Mouse (Mus musculus) cerebellum, adult 11-12 months (tissue): ENCODE data around the gene Inmt.

Experiments used
- DNase-seq: peaks from one replicate; pipeline ENCODE4 v3.0.0; 2022

Gene Inmt

DNA sequence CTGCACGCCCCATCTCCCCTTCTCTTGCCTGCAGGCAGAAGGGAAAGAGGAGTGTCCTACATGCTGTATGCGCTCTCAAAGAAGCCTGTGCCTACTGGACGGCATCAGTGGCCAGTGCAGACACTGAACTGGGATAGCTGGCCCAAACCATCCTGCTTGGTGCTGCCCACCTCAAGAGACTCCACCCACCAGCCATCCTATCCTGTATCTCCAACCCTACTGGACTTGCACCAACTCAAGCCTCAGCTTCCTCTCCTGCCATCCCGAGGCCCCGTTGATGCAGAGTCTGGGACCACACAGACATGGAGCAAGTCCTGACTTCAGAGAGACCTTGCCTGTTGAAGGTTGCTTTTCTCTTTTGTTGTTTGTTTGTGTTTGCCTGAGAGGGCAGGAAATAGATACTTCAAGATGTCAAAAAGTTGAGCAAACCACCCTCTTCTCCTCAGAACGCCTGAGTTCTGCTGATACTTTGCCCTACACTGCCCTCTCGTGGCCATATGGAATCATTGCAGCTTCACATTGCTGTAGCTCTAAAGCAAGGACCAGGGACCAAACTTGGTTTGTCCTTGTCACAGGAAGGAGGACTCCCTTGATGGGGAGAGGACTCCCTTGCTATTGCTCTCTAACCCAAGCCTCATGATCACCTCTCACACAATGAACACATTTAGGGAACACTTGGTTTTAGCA, 7.9 kb downstream of the Inmt start:
- peak; percentile 41 for DNase-seq

DNA sequence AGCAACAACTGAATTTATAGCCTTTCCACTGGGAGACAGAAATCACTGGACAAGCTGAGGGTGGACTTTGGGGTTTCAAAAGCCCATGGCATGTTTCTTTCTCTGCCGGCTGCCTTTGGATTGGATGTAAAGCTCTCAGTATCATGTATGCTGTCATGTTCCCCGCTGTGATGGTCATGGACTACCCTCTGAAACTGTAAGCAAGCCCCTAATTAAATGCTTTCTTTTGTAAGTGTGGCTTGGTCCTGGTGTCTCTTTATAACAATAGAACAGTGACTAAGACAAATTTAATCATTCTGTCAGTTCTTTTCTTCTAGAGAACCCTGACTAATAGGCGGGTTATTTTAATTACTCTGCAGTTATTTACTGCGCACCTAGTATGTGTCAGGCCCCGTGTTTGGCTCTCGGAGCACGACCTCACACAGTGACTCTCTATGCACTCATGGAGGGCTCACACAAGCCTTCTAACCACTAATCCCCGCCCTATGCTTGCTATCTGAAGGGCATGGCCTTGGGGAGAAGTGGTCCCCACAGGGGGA, 11.7 kb downstream of the Inmt start:
- DNase-seq, result no peak

DNA sequence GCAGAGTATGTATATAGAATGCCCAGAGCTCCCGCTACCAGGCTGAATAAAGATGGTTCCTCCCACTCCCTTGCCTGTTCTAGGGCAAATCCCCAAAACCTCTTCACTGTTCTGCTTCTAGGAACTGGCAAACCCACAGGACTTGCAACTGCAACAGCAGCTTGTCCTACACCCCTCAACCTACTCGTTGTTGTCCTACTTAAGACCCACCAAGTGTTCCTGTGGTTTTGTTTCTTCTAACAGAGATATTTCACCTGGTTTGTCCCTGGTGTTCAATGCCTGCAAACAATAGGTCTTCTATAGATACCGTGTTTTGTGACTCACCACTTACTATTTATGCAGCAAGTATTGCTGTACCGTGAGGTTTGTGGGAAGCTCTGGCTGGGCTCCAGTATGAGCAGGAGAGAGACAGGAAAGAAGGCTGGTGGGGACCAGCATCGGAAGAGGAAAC, 13.5 kb downstream of the Inmt start:
- DNase-seq, result no peak

DNA sequence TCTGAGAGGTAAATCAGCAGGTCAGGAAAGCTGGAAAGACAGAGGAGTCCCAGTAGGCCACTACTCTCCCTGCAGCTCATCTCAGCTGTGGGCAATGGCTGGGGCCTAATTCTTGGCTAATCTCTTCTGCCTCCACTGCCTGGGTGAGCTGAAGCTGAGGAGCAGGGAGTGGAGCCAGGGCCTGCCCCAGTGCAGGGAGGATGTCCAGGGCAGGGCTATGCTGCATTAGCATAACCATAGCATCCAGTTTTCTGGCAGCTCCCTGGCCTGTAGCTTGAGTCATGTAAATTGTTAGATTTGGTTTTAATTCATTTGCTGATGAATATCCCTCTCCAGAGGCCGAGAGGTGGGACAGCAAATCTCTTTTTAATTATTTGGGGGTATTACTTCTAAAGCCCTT, 15.6 kb downstream of the Inmt start:
- no peak for DNase-seq

DNA sequence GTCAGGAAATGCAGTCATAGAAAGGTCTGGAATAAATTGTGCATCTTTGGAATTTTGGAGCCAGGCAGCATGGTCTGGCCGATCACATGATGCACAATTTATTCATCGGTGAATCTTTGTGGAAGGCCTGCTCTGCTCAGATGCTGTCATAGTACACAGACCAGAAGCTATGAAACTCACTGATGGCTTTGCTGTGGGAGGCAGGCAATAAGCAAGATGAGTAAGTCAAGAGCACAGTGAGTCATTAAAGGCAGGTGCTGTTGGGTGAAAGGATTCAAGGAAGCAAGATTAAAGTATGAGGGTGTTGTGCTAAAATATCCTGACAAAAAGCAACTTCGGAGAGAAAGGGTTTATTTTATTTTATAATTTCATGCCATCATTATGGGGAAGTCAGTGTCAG, 22.6 kb downstream of the Inmt start:
- no peak for DNase-seq

DNA sequence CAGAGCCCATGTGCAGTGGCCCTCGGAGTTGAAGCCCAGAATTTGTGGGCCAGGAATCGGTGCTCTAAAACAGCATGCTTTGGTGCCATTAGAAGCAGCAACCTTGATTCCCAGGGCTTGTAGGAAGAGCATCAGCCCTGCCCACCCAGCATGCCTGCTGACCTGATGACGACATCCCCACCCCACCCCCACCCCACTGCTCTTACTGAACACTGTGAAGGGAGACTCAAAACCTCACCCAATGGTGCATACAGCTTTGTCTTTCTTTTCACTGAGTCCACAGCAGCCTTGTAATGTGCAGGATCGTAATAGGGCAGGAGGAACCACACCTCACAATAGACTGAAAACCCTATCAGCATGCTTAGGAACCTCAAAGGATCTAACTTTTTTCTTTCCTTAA, 28.7 kb downstream of the Inmt start:
- no peak for DNase-seq

DNA sequence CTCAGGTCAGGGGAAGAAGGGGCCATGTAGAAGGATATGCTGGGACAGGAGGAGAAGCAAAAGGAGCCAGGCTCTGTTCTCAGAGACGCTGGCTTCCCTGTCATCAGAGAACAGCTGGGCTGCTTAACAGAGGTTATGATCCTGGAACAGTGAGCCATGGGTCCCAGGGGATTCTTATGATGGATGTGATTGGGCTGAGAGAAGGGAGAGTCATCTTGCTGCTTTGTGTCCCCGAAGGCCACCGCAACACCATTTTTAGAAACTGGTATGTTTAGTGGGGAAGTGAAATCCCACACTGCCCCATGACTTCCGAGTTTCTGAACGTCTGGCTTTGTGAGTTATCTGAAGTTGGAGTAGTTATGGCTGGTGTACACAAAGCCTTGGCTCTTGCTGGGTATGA, 29.6 kb downstream of the Inmt start:
- no peak for DNase-seq

DNA sequence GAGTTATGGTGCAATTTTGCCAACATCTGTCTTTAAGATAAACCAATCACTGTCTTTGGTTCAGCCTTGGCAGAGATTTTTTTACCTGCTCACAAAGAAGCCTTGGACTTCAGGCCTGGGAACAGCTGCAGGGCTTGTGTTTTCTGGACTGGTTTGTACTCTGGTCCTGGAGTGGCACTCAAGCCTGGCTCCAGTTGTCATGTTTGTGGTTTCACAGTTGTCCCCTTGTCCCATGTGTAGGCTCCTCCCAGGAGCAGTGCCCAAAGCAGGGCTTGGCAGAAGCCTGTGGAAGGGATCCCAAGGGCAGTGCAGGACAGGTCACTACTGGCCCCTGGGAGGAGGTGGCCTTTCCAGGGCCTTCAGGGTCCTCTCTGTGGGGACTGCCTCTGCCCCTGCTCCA, 36.5 kb downstream of the Inmt start:
- no peak for DNase-seq

DNA sequence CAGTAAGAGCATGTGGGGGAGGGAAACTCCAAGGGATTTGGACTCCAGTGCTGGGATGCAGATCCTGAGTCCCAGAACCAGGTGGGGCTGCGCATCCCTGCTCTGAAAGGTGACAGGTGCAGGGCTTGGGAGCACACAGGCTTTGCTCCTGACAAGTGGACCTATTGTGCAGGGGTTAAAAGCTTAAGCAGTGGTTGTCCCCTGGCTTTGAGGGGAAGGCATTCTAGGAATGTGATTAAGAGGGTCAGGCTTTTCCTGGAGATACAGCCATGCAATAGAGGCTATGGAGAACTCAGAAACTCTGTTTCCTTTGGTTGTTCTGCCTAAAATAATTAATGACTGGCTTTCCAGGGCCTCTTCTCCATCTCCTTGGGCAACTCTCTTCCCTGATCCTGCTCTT, 41.4 kb downstream of the Inmt start:
- DNase-seq, result no peak

DNA sequence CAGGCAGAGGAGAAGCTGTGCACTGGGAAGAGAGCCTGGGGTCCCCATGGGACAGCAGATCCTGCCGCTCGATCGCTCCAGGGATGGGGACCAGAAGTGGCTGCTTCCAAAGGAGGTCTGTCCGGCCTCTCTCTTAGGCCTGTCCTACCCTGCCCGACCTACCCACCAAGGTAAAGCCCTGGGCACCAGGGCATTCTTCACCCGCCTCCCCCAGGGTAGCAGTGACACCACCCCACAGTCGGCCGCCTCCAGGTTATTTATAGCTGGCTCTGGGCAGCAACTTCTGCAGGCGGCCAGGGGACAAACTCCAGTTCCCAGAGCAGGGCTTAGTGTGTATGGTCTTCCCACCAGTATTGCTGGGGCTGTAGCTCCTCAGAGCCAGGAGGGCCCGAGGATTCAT, 42.0 kb downstream of the Inmt start, which contains the start of gene Crhr2:
Crhr2 (minus strand) TSS at position 223 of the 400 bp plus-strand sequence.
- no peak for DNase-seq

DNA sequence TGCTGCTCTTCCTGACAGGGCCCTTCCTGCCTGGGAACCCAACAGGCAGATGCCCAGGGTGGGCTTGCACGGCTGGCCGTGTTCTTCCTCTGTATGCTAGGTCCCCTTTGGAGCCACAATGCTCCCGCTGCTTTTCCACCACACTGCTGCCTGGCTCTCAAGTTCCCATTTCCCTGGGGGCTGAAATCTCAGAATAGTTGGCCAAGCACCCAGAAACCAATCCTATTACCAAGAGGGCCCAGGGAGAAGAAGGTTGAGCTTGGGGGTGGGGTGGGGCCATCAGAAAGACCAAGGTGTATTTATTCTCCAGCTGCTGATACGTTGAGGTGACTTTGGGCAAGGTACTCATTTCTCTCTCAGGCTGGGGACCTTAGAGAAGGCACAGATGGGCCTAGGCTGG, 43.5 kb downstream of the Inmt start:
- no peak for DNase-seq

DNA sequence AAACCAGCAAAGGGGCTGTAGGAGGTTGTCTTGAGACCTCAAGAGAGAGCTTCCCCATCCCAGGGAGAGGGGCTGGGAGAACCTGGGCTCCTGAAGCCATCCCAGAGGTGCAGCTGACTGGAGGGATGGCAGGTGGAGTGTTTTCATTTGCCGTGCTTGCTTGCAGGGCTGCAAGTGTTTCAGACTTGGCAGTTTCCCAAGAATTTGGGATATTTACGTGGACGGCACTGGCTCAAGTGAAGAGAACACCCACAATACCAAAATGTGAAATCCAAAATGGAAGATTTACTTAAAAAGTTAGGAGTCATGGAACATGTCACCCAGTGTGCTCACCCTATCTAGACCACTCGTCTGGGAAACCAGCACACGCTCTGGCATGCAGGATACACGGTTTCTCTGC, 44.2 kb downstream of the Inmt start:
- no peak for DNase-seq

DNA sequence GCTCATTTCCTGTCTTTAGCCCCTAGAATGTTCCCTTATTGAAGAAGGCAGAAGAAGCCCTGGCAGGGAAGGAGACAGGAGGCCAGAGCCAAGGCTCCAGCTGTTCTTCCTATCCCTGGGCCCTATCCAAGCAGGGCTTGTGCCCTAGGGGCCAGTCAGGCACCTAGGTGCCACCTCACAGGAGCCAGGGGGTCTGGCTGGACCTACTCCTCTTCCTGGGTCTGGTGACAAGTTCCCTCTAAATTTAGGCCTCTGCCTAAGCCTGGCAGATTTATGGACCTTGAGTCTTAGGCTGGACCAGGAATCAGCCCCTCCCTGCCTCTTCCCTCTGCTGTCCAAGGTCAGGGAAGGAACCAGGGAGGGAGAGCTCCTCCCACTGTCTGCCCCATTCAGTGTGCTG, 46.5 kb downstream of the Inmt start:
- no peak for DNase-seq

DNA sequence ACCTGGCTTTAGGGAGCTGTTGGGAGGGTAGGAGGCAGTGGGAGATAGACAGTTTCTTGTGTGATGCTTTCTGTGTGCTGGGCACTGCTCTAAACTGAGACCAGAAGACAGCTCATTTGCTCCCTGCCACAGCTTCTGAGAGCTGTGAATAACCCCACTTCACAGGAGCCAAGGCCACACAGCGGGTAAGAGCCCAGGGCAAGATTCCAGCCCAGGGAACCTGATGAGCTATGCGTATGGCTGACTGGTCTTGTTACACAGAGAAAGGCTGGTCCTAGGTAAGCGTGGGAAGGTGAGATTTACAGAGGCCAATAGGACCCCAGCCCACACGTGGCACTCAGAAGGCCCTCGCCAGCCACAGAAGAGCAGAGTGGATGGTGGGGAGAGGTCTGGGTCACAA, 48.3 kb downstream of the Inmt start:
- DNase-seq, result no peak

DNA sequence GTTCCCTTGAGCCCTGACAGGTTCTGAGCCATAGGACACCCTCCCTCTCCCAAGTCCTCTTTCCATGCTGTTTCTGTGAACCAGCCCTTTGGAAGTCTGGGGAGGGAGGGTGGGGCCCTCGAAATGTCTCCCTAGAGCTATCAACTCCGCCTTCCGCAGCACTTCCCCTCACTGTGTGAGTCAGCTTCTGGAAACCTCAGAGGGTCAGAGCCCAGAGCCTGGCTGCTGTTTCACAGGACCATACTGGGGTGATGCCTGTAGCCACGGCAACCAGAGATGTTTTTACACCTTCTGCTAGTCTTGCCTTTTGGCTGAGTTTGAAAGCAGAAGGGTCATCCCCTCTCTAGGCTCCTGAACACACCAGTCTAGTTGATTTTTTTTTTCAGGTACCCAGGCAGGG, 51.8 kb downstream of the Inmt start:
- DNase-seq, result no peak
